Mouse (Mus musculus): ENCODE results near the gene Lsm5.

Lsm5 gene

DNA sequence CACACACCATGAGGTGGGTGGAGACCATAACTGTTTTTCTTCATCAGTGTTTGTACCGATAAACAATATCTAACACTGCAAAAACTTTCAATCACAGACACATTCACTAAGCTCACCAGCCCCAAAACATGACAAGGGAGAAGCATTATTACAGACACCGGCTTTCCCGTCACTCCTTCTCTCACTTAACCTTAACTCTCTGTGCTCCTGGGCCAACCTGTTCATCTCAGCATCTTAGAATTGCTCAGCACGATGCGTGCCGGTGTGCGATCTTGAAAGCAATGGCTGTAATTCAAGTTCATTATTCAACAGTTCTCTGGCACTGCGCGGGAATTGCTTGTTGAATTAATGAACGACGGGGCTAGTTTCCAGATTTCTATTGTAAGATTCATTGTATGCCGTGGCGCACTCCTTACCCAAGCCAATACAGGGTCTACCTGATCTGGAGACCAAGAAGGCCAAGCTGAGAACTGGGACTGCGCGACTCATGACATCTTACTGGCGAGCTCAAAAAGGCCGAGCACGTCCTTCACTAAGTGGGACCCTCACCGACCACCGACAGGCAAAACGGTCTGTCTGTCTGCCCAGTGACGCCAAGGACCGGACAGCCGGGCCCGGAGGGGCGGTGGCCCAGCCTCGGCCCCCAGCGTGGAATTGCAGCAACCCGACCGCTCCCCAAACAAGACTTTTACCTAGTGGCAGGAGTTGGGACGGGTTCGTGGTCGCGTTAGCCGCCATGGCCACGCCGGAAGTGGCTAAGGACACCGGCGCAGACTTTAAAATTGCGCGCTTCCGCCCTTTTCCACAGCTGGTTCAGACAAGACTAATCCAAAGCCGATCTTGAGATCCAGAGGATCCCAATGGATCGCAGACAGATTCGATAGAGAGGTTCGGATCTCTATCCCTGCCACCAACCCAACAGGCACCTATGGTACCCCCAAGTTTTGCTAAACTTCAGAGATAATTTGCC lies at the start of gene Lsm5:
TSS of gene Lsm5 (minus strand) at position 780 of the 970 bp plus-strand sequence.
- DNase-seq (ENCODE audit: low spot score): peak; percentile 84

DNA sequence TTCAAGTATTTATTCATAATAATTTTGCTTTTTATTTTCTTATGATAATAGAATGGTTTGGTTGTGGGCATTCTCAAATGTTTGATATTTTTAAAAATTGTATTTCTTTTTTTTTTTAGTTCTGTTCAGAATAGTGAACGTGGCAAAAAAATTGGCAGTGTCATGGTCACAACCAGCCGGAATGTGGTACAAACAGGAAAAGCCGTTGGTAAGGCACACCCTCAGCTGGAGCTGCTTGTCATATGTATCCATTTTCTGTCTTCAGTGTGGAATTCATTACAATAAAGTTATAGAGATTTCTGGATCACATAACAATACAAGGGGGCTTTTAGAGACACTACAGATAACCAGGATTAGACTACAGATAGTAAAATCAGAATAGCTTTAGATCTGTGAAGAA lies 49.2 kb upstream of the Lsm5 start:
- no peak for DNase-seq (ENCODE audit: low spot score)

DNA sequence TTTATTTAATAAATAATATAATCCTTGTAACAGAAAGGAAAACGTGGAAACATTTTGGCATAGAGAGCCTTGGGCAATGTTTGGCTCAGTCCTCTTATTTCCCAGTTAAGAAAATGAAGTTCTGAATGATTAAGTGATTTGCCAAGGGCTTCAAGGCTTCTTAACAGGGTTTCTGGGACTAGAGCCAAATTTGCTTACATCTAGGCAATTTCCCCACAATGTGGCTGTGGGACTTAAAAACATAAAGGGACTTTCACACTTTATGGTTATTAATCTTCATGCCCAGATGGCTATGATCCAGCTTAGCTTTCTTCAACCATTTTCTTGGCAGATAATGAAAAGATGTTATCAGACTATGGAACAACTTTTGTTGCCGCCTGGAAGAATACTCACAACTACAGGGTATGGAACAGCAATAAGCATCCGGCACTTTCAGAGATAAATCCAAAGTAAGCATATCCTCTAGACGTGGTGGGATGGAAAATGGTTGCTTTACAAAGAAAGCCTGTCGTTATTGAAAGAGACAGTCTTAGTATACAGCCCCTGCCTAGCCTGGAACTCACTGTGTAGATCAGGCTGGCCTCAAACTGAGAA lies 41.5 kb upstream of the Lsm5 start:
- no peak for DNase-seq (ENCODE audit: low spot score)

DNA sequence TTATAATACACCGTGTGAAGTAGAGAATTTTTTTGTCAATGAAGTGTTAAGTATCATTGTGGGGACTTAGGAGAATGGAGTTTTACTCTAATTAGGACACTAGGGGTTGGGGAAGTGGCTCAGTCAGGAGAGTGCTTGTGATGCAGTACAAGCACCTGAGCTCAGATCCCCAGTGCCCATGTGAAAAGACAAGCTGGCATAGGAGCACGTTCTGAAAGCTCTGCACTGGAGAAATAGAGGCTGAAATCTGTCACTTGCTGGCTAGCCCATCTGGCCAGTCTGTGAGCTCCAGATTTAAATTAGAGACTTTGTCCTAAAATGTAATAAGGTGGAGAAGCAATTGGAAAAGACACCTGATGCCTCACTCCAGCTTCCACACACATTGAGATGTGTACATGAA lies 28.0 kb upstream of the Lsm5 start:
- no peak for DNase-seq (ENCODE audit: low spot score)

DNA sequence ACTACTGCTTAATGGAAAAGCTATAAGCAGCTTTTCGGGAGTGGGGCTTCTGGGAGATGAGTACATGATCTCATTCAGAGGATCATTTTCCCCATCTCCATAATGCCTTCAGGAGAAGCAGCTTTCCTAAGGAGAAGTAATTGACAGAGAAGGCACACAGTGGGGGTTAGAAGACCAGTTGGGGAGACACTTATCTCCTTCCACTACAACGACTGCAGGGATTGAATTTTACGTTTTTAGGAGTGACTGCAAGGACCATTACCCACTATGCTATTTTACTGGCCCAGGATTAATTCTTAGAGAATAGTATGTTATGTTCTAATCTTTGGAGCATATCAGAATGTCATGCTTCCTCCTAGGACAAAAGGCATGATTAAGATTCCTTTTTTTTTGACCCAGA lies 16.4 kb upstream of the Lsm5 start:
- no peak for DNase-seq (ENCODE audit: low spot score)

DNA sequence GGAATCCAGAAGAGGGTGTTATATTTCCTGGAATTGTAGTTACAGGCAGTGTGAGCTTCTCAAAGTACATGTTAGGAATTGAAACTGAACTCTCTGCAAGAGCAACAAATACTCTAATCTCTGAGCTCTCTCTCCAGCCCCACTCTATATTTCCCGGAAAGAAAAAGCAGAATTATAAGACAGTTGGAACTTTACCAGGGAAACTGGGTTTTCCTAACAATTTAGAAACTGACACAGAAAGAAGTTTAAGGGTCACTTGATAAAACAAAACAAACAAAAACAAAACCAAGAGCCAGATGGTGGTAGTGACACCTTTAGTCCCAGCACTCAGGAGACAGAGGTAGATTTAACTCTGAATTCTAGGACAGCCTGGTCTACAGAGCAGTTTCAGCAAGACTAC lies 14.6 kb upstream of the Lsm5 start:
- no peak for DNase-seq (ENCODE audit: low spot score)

DNA sequence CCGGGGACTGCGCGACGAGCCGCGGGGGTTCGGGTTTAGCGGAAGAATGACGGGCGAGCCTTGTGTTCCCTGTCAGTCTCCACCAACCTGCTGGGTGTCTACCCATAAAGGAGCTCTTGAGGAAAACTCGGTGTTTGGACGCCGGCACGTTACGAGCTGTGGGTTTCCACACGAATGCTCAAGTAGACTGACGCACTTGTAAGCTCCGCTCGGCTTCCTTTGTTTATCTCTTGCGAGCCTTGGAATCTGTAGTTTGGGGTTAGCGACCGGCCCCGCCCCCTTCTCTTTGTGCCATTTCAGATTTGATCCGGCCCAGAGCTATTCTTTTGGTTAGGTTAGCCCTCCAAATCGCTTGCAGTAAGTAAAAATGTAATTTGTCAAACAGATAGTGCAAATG lies 10.8 kb upstream of the Lsm5 start:
- DNase-seq (ENCODE audit: low spot score): no peak

DNA sequence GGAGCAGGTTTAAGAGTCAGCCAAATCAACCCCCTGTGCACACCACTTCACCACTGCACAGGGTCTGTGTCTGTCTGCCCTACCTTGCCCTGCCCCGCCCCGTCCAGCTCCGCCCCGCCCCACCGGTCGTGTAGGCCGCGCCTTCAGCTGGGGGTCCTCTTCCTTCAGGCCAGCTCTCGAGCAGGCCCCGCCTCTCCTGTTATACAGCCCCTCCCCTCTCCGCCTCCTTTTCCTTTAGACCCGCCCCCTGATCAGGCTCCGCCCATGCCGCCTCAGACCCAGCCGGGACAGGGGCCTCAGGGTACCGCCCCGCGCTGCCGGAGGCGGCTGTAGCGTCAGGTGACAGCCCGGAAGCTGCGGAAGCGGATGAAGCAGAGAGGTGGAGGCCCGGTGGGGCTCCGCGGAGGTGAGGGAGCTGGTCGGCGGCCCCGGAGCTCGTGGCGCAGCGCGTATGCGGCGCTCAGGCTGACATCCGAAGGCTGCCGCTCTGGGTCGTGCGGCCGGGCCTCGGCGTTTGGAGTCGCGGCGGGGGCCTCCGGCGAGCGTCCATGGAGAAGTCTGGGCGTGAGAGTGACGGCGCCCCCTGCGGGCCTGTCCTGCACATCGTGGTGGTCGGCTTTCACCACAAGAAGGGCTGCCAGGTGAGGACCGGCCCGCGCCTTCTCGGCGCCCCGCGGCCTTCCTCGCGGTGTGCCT lies 10.2 kb upstream of the Lsm5 start, which contains the start of gene Avl9:
TSS of gene Avl9 (plus strand) at position 326 of the 696 bp plus-strand sequence.
- peak; percentile 99 for DNase-seq (ENCODE audit: low spot score)

DNA sequence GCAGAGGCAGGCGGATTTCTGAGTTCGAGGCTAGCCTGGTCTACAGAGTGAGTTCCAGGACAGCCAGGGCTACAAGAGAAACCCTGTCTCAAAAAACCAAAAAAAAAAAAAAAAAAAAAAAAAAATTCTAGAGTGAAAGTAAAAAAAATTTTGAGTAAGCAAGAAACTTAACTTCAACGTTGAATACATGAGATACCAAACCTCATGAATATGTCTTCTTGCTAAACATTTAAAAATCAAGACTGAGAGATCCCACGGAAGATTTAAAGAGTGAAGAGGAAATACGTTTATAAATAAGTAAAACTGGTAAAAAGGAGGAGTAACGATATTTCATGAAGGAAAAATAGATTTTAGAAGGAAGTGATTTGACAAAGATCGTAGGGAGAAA lies 9.7 kb upstream of the Lsm5 start:
- no peak for DNase-seq (ENCODE audit: low spot score)

DNA sequence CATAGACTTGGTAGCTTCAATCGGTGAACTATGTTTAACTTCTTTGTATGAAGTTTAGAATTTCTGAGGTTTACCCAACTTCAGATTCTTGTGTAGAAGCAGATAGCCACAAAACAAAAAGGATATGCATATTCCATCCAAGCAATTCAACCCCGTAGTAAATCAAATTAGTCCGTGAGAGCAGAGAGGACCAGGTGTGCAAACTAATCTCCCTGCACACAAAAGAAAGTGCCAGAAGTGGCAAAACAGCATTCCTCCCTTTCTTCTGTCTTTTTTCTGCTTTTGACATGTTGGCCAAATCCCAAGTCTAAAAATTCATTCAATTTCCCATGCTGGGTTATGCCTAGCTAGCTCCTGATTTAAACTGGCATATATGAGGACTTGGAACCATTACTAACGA lies 12.1 kb downstream of the Lsm5 start:
- DNase-seq (ENCODE audit: low spot score): no peak

DNA sequence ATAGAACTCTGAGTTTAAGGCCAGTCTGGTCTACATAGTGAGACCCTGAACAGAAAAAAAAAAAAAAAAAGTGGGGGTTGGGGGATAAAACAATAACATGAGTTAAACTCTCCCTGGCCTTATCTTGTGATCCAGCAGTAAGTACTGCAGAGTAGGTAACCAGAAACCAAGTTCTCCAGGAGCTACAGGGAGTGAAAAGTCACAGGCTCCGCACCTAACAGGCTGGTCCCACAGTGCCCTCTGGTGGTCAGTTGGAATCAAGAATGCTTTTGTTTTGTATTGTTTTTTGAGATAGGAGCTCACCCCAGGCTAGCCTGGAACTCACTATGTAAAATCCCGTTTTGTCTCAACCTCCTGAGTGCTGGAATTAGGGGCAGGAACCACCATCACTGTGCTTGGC lies 13.3 kb downstream of the Lsm5 start:
- DNase-seq (ENCODE audit: low spot score): peak; percentile 10

DNA sequence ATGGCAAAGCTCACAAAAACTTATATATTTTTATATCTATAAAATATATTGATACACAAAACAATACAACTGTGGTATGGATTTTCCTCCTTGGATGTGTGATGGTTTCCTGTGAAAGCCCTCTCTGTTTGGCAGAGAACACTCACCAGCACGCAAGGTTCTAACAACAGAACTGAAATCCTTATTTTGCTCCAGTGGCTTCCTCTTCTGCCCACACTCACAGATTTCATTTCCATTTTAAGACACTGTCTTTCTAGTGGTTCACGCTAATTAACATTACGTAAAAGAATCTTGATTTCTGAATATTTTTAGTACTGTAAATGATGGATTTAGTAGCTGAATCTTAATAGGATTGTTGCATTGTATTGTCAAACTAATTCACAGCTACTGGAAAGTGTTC lies 16.3 kb downstream of the Lsm5 start:
- DNase-seq (ENCODE audit: low spot score): no peak

DNA sequence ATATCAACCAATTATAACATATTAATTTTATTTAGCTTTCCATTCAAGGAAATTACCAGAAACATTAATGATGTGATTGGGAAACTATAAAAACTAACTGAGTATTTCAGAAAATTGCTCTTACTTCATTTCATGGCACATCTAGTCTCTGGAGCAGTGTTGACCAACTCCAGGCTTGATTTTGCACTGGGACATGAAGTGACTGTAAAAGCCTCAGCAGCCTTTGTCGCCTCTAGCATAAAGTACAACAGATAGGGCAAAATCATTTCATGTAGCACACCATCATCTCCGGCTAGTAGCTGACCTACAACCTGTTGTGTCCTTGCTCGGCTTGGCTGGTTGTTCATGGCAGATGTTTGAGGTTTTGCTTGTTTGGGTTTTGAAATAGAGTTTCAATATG lies 40.1 kb downstream of the Lsm5 start:
- no peak for DNase-seq (ENCODE audit: low spot score)

DNA sequence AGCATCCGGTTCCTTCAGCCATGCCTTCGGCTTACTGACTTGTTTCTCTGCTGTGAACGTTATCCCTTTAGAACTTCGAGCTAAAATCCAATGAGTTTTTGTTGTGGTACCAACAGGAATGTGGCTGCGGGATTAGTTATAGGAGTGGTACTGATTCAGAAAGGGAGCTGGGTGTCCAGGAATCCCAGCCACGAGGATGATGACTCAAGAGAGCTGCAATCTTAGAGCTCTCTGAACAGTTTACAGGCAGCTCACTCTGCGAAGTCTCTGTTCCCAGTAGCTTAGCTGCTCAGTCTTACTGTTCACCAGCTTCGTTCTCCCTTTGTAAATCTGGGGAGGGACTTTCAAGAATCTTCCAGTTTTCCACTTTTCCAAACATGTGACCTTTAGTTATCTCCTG lies 49.1 kb downstream of the Lsm5 start:
- no peak for DNase-seq (ENCODE audit: low spot score)

DNA sequence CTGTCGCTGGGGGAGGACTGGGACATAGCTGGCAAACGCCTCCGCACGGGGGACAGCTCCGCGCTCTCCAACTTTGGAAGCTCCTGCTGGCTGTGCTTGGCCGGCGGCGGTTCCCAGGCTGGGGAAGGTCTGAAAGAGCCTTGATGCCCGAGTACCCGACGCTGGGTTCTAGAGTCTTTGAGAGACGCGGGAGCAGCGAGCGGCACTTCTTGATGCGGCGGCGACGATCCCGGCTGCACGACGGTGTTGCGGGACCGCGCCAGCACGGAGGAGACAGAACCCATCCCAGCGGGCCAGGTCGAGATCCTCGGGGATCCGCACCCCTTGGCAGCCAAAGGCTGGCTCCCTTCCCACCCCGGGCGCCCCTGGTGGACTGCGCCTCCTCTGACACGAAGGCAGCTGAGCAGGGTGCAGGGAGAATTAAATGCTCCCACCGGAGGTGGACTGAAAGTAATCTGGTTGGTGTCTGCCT lies 52.4 kb downstream of the Lsm5 start:
- DNase-seq (ENCODE audit: low spot score): peak; percentile 4

Data from yolk sac, embryonic 10.5 days (tissue).